Mouse (Mus musculus): ENCODE data around the gene Tnfsf15.

DNA sequence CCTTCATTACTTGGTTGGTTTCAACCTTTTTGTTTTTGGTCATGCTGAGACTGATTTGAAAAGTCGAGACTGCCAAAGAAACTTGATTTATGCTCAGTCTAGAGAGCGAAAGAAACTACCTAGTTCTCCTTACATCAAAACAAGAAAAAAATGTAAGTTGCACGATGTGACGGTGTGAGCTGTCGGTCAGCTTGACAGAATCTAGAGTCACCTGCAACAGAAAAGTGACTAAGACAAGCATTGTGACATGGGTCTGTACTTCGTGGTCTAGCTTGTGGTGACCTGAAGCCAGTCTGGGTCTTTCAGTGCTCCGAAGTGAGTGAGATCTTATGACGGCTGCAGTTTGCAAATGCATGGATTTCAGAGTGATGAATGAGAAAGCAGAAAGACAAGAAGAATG is 32.3 kb upstream of the Tnfsf15 start:
- no peak for TF ChIP-seq CTCF (IDR thresholded peaks at IDR 0.05; ENCODE audit: low read depth, low read length)
- TF ChIP-seq TAL1 (conservative IDR thresholded peaks at IDR 0.05; ENCODE audit: low read depth, low read length): no peak
- no peak for TF ChIP-seq GATA1 (IDR thresholded peaks at IDR 0.05; ENCODE audit: borderline replicate concordance, low read length)
- no peak for TF ChIP-seq POLR2AphosphoS5 (IDR thresholded peaks at IDR 0.05; ENCODE audit: insufficient replicate concordance, low read depth, low read length)
